Mouse (Mus musculus) telencephalon, adult 2 months (tissue): ENCODE measurements around the gene Errfi1.
A peak's percentile ranks its signal among the peaks of the same experiment; 100 is the strongest.
"Not testable (repeated sequence)": the region's sequence is repeated elsewhere in the genome, so short reads cannot be mapped to it uniquely, and the experiment has no call there.

Experiments
- DNase-seq: peaks from one replicate; pipeline ENCODE4 v3.0.0-alpha.2; 2011; ENCODE audit warnings: low read depth, low spot score

Gene Errfi1

GRCm38 (mm10) chr4:150846316-150846715 is 7.4 kb upstream of the Errfi1 start:
- DNase-seq = no peak

GRCm38 (mm10) chr4:150849964-150850363 is 3.8 kb upstream of the Errfi1 start:
- DNase-seq = no peak

- DNase-seq = no peak
Observed at GRCm38 (mm10) chr4:150850893-150851292, 2.8 kb upstream of the Errfi1 start.

- no peak for DNase-seq
Observed at GRCm38 (mm10) chr4:150852045-150852444, 1.7 kb upstream of the Errfi1 start.

- DNase-seq = no peak
Observed at GRCm38 (mm10) chr4:150852479-150852878, 1.2 kb upstream of the Errfi1 start.

GRCm38 (mm10) chr4:150854839-150855246 is 1.1 kb downstream of the Errfi1 start:
- peak; percentile 86 for DNase-seq

GRCm38 (mm10) chr4:150855346-150855745 is 1.6 kb downstream of the Errfi1 start:
- no peak for DNase-seq

GRCm38 (mm10) chr4:150860526-150860925 is 6.8 kb downstream of the Errfi1 start:
- DNase-seq = no peak

- no peak for DNase-seq
Observed at GRCm38 (mm10) chr4:150861161-150861560, 7.4 kb downstream of the Errfi1 start.

- DNase-seq = no peak
Observed at GRCm38 (mm10) chr4:150862626-150863375, 9.1 kb downstream of the Errfi1 start.

- DNase-seq = no peak
Observed at GRCm38 (mm10) chr4:150865371-150865770, 11.7 kb downstream of the Errfi1 start.

- no peak for DNase-seq
Observed at GRCm38 (mm10) chr4:150866069-150866468, 12.3 kb downstream of the Errfi1 start.

GRCm38 (mm10) chr4:150866494-150866893 is 12.8 kb downstream of the Errfi1 start:
- no peak for DNase-seq

- DNase-seq = no peak
Observed at GRCm38 (mm10) chr4:150868161-150868560, 14.4 kb downstream of the Errfi1 start.

- DNase-seq = no peak
Observed at GRCm38 (mm10) chr4:150868859-150869258, 15.1 kb downstream of the Errfi1 start.

GRCm38 (mm10) chr4:150869276-150870197 is 15.8 kb downstream of the Errfi1 start:
- no peak for DNase-seq

- no peak for DNase-seq
Observed at GRCm38 (mm10) chr4:150870963-150871391, 17.3 kb downstream of the Errfi1 start.

GRCm38 (mm10) chr4:150871392-150872138 is 17.8 kb downstream of the Errfi1 start:
- DNase-seq = no peak

GRCm38 (mm10) chr4:150872139-150872651 is 18.5 kb downstream of the Errfi1 start:
- no peak for DNase-seq

- DNase-seq = no peak
Observed at GRCm38 (mm10) chr4:150872681-150873080, 19.0 kb downstream of the Errfi1 start.

- not testable (repeated sequence) for DNase-seq
Observed at GRCm38 (mm10) chr4:150874416-150874815, 20.7 kb downstream of the Errfi1 start.

- no peak for DNase-seq
Observed at GRCm38 (mm10) chr4:150875393-150875792, 21.7 kb downstream of the Errfi1 start.
